Mouse (Mus musculus) stomach, embryonic 15.5 days (tissue): Measurements from ENCODE around the gene Krt10. TPM values are rescaled to one million over a fixed set of nuclear protein-coding genes. Genes with fewer than 3 reads are reported as not detected.

ENCODE experiments used
- ATAC-seq: fragments of 200-750 bp; cut with Nextera tagmentation; 2 replicates; pipeline ENCODE4 v1.8.0; 2017; ENCODE audit warnings: low read depth, moderate number of reproducible peaks, moderate TSS enrichment; ENCODE audit not compliant: insufficient read depth, low FRiP score
- H3K27ac ChIP-seq: fragments of 300-500 bp; sonication (generic); 2 replicates; pipeline ENCODE4 v1.5.1; 2015; ENCODE audit warnings: mild to moderate bottlenecking, inconsistent platforms
- H3K27me3 ChIP-seq: fragments of 300-500 bp; sonication (generic); replicated peaks from 2 replicates; pipeline ENCODE4 v1.6.1; 2015; ENCODE audit warnings: inconsistent platforms
- H3K36me3 ChIP-seq: fragments of 300-500 bp; sonication (generic); 2 replicates; pipeline ENCODE4 v1.6.1; 2015; ENCODE audit warnings: inconsistent platforms
- H3K4me1 ChIP-seq: fragments of 300-500 bp; sonication (generic); 2 replicates; pipeline ENCODE4 v1.6.1; 2015; ENCODE audit warnings: inconsistent platforms
- H3K4me2 ChIP-seq: fragments of 300-500 bp; sonication (generic); 2 replicates; pipeline ENCODE4 v1.6.1; 2015; ENCODE audit warnings: mild to moderate bottlenecking, inconsistent platforms
- H3K4me3 ChIP-seq: fragments of 300-500 bp; sonication (generic); replicated peaks from 2 replicates; pipeline ENCODE4 v1.5.1; 2015; ENCODE audit warnings: inconsistent platforms
- H3K9ac ChIP-seq: fragments of 300-500 bp; sonication (generic); 2 replicates; pipeline ENCODE4 v1.6.1; 2015; ENCODE audit warnings: inconsistent platforms
- H3K9me3 ChIP-seq: fragments of 300-500 bp; sonication (generic); 2 replicates; pipeline ENCODE4 v1.6.1; 2016; ENCODE audit warnings: inconsistent platforms
- WGBS: fragments of 180-500 bp; shearing (Covaris S2); methylation state at CpG from one replicate; pipeline ENCODE4 v1.1.7; 2015; 5-methylcytosine and 5-hydroxymethylcytosine counted together
- polyA plus RNA-seq: library from polyadenylated mRNA; unstranded; fragments of >200 nt; fragmentation: Nextera tagmentation; extraction: Ambion mirVana; gene quantifications from 2 replicates; pipeline ENCODE4 v1.2.1, GENCODE M21; 2015

Gene Krt10
- polyA plus RNA-seq = 22.2 and 24.5 TPM in 2 replicates

DNA sequence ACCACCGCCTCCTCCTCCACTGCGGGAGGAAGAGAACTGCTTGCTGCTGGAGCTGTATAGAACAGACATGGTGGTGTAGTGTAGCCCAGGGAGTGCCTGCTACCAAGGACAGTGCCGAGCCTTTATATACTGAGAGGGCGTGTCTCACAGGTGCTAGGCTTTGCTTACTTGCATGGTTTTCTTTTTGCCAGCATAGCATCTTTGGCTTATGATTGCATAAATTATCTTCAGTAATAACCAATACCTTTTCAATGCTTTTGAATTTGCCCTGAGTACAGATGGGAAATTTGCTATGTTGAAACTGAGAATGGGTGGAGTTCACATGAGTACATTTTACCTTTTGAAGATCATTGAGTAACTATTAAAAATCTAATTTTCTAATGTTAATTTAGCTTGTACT is at the start of gene Krt10:
TSS of gene Krt10 (minus strand) at position 101 of the 400 bp plus-strand sequence.
- no peaks in the 10 kb centered on the region for H3K36me3 ChIP-seq
- 70% methylated on average over 4 of the region's 4 CpGs for WGBS
- no peak within 1 kb of the TSS for H3K4me2 ChIP-seq
- H3K9me3 ChIP-seq = no peaks in the 10 kb centered on the region
- no peak within 1 kb of the TSS for H3K4me3 ChIP-seq
- no peaks in the 10 kb centered on the region for H3K27me3 ChIP-seq
- ATAC-seq = no peak
- H3K27ac ChIP-seq = no peak within 1 kb of the TSS
- H3K9ac ChIP-seq = no peak within 1 kb of the TSS
- H3K4me1 ChIP-seq = no peaks in the 10 kb centered on the region; the same call in 1 of the 2 replicates

DNA sequence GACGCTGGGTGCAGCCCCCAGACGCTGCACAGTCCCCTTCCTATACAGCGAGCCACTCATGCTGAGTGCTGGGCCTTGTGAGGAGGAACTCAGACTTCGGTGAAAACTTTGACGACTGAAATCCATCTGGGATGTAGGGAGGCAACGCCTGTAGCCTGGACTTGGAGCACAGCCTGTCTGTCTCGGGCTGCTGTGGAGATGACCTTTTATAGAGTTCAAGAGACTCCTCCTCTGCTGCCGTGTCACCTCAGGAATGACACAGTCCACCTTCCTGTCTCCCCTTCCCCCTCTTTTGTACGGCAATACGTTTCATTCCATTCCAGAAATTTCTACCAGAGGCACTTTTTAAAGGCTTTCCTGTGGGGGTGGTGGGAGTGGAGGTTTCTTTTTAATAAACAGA is 48.8 kb upstream of the Krt10 start, which contains the start of gene Krt20:
TSS of gene Krt20 (minus strand) at position 179 of the 400 bp plus-strand sequence.
- no peaks in the 10 kb centered on the region; the same call in 1 of the 2 replicates for H3K4me1 ChIP-seq
- H3K9ac ChIP-seq = no peak within 1 kb of the TSS
- 28% methylated on average over 10 of the region's 10 CpGs for WGBS
- no peaks in the 10 kb centered on the region for H3K36me3 ChIP-seq
- no peaks in the 10 kb centered on the region for H3K27me3 ChIP-seq
- no peak within 1 kb of the TSS for H3K27ac ChIP-seq
- H3K9me3 ChIP-seq = no peaks in the 10 kb centered on the region
- no peak within 1 kb of the TSS for H3K4me3 ChIP-seq
- H3K4me2 ChIP-seq = peak within 1 kb of the TSS; percentile 13; the same call in 1 of the 2 replicates
- ATAC-seq = no peak

DNA sequence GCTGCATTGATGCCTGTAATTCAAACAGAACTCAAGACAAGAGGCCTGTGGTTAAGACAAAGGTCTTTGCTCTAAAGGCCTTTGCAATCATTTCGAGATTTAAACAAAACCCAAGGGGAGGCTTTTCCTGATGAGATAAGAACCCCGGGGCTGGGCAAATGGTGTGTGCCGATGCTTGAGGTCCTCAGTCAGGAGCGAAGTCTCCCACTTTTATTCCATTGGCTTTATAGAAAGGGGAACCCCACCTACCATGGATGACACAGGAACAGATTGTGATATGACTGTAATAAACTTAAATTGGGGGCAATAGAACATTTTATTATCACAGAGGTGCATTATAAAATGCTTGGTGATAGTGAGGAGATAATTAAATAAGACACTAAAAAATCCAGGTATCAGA is 47.5 kb upstream of the Krt10 start:
- Histone ChIP-seq H3K4me1 (no peaks in the 10 kb centered on the region; the same call in 1 of the 2 replicates), H3K9me3 (no peaks in the 10 kb centered on the region), H3K4me2 (no peak overlapping the region), H3K27me3 (no peaks in the 10 kb centered on the region), H3K4me3 (no peak overlapping the region), H3K9ac (no peak overlapping the region), H3K36me3 (no peaks in the 10 kb centered on the region), H3K27ac (no peak overlapping the region)
- WGBS = 64% methylated on average over 4 of the region's 4 CpGs
- no peak for ATAC-seq

- Histone ChIP-seq H3K9ac (no peak overlapping the region), H3K36me3 (no peaks in the 10 kb centered on the region), H3K4me2 (no peak overlapping the region), H3K4me1 (no peaks in the 10 kb centered on the region), H3K27me3 (no peaks in the 10 kb centered on the region), H3K4me3 (no peak overlapping the region), H3K9me3 (no peaks in the 10 kb centered on the region), H3K27ac (no peak overlapping the region)
- WGBS = 53% methylated on average over 12 of the region's 12 CpGs
- no peak for ATAC-seq
These were observed 41.5 kb upstream of the Krt10 start for GRCm38 (mm10) chr11:99430670-99431069.

DNA sequence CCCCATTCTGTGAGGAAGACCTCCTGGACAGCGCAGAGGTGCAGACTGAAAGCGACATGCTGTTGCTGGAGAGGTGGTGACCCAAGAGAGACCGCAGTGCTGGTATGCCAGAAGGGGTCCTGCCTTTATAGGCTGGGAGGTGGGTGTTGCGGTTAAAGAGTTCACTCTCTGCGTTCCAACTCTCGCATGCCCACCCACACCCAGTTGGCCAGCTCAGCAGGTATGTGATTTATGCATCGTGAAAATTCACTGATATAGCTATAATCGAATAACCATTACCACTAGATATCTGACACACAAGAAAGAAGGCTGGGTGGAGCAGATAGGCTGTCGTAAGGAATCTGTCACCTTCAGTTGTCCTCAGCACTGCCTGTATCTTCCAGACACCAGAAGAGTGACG is 33.0 kb upstream of the Krt10 start, which contains the start of gene Krt12:
TSS of gene Krt12 (minus strand) at position 101 of the 400 bp plus-strand sequence.
- Histone ChIP-seq H3K4me3 (no peak within 1 kb of the TSS), H3K4me2 (no peak within 1 kb of the TSS), H3K36me3 (no peaks in the 10 kb centered on the region), H3K9me3 (no peaks in the 10 kb centered on the region), H3K9ac (no peak within 1 kb of the TSS), H3K4me1 (no peaks in the 10 kb centered on the region), H3K27me3 (no peaks in the 10 kb centered on the region), H3K27ac (no peak within 1 kb of the TSS)
- no peak for ATAC-seq
- WGBS = 77% methylated on average over 10 of the region's 10 CpGs

DNA sequence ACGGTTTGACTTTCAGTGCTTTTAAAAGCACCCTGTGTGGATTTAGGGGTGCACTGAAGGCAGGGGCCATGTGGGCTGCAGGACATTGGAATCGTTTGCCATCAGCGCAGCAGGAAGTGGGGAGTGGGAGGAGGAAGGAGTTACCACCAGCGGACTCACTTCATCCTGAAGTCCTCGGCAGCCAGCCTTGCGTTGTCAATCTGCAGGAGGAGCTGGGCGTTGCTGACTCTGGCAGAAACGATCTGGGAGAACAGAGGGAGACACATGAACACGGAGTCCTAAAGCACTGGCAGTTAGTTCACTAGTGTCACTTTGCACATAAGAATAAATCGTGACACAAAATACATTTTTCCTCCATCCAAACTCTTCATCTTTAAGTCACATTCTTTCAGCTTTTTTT is 31.4 kb upstream of the Krt10 start:
- Histone ChIP-seq H3K4me2 (no peak overlapping the region), H3K4me1 (no peaks in the 10 kb centered on the region), H3K9me3 (no peaks in the 10 kb centered on the region), H3K9ac (no peak overlapping the region), H3K27me3 (no peaks in the 10 kb centered on the region), H3K4me3 (no peak overlapping the region), H3K27ac (no peak overlapping the region), H3K36me3 (no peaks in the 10 kb centered on the region)
- no peak for ATAC-seq
- 40% methylated on average over 10 of the region's 10 CpGs for WGBS

DNA sequence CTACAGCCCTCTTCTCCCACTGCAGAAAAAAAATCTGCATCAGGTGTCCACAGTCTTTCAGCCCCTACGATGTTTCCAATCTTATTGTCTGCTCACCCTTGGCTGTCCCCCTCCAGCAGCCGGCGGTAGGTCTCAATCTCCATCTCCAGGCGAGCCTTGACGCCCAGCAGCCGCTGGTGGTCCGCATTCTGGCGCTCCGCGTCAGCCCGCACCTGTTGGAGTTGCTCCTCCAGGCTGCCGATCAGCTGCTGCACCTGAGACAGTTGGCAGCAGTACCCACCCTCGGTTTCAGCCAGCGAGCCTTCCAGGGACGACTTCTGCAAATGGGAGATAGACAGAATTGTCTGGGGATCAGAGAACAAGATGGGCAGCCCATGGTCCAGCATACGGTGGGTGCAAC is 28.7 kb upstream of the Krt10 start:
- H3K27me3 ChIP-seq = no peaks in the 10 kb centered on the region
- WGBS = 69% methylated on average over 16 of the region's 16 CpGs
- no peaks in the 10 kb centered on the region for H3K4me1 ChIP-seq
- H3K9ac ChIP-seq = no peak overlapping the region
- no peaks in the 10 kb centered on the region for H3K36me3 ChIP-seq
- H3K27ac ChIP-seq = no peak overlapping the region
- no peak overlapping the region for H3K4me2 ChIP-seq
- H3K4me3 ChIP-seq = no peak overlapping the region
- H3K9me3 ChIP-seq = no peaks in the 10 kb centered on the region
- ATAC-seq = no peak

DNA sequence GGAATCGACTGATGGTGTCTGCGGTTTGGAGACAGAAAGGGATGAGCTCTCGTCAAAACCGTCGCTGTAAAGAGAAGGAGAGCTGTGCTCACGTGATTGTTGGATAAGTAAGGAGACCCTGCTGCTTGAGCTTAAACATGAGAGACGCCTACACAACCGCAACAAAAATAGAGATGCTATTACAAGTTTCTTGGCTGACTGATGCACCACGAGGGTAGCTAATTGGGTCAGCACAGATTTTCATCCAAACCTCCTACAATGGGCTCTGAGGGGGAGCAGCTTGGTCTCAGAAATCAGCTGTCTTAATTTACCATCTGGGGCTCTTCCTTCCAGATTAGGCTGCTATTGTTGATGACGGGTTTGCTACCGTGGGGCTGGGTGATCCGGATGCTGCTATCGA is 27.7 kb upstream of the Krt10 start:
- Histone ChIP-seq H3K4me1 (no peaks in the 10 kb centered on the region), H3K27ac (no peak overlapping the region), H3K9me3 (no peaks in the 10 kb centered on the region), H3K9ac (no peak overlapping the region), H3K36me3 (no peaks in the 10 kb centered on the region), H3K4me2 (no peak overlapping the region), H3K4me3 (no peak overlapping the region), H3K27me3 (no peaks in the 10 kb centered on the region)
- no peak for ATAC-seq
- WGBS = 86% methylated on average over 13 of the region's 13 CpGs

DNA sequence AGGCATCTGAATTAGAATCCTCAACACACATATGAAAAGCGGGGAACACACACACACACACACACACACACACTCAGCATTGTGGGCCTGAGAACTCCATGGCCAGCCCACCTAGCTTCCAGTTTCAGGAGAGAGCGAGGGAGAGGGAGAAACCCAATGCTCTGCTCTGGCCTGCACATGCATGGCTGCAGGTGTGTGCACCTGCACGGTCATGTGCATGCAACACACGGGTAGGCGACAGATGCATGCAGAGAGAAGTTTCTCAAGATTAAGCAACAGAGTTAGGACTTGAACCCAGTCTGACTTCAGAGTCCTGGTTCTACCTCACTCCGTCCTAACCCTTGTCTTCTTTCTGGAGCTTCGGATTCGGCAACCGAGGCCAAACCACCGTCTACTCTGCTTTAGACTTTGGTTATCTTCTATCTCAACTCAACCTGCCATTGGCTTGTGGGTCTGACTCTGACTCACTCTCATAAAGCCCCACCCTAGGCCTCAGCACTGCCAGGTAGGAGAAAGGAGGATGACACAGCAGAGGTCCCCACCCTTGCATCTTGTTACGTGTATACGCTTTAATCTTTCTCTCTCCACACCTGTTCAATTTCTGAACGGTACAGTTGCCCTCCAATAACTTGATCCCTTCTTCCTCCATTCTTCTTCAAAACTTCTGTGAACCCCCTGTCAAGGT is 25.4 kb upstream of the Krt10 start:
- H3K4me3 ChIP-seq = no peak overlapping the region
- no peaks in the 10 kb centered on the region for H3K27me3 ChIP-seq
- H3K36me3 ChIP-seq = no peaks in the 10 kb centered on the region
- H3K4me1 ChIP-seq = no peaks in the 10 kb centered on the region
- ATAC-seq = no peak
- no peak overlapping the region for H3K9ac ChIP-seq
- H3K27ac ChIP-seq = no peak overlapping the region
- H3K4me2 ChIP-seq = no peak overlapping the region
- no peaks in the 10 kb centered on the region for H3K9me3 ChIP-seq
- 85% methylated on average over 13 of the region's 13 CpGs for WGBS

DNA sequence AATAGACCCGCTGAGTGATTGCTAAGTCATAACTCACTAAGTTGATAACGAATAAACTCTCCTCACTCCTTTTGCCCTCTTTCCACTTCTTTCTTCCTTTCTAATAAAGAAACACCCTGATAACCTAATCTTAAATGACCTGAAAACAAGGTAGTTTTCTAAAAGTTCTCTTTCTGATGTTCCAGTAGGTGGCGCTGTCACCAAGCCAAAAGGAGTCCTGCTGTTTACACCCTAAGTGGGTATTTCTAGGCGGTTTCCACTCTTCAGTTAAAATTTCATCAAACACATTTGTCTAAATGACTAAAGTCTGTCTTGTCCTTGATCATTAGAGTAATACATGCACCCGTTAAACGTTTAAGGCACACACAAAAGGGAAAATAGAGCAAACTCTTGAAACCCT is 24.1 kb upstream of the Krt10 start:
- Histone ChIP-seq H3K9ac (no peak overlapping the region), H3K4me1 (no peaks in the 10 kb centered on the region), H3K4me2 (no peak overlapping the region), H3K9me3 (no peaks in the 10 kb centered on the region), H3K27me3 (no peaks in the 10 kb centered on the region), H3K36me3 (no peaks in the 10 kb centered on the region), H3K4me3 (no peak overlapping the region), H3K27ac (no peak overlapping the region)
- no peak for ATAC-seq
- 18% methylated on average over 6 of the region's 6 CpGs for WGBS

GRCm38 (mm10) chr11:99406186-99406585 is 17.0 kb upstream of the Krt10 start:
- Histone ChIP-seq H3K9ac (no peak overlapping the region), H3K4me2 (no peak overlapping the region), H3K36me3 (no peaks in the 10 kb centered on the region), H3K27me3 (no peaks in the 10 kb centered on the region), H3K4me3 (no peak overlapping the region), H3K9me3 (no peaks in the 10 kb centered on the region), H3K4me1 (no peaks in the 10 kb centered on the region), H3K27ac (no peak overlapping the region)
- WGBS = 59% methylated on average over 10 of the region's 10 CpGs
- ATAC-seq = no peak

DNA sequence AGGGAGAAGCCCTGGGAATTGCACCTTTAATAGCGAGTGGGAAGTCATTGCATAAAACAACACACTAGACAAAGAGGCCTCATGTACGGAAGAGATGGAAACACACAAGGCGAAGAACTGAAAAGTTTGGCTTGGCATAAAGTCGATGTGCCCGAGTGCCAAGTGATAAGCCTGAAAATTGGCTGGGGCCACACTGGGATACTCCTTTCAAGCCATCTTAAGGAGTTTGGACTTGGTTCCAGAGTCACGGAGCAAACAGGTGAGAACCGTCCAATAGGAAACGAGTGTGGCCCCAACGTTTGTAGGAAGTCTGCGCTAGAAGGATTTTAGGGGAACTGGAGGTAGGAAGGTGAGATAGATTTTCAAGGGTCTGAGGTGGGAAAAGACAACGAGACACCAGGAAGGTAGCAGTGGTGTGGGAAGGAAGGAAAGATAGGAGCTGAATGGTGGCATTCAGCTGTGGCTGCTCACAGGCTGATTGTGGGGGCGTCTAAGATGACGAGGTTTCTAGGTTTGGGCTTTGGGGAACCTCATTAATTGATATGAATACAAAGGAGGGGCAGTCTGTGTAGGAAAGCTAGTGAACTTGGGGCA is 10.9 kb upstream of the Krt10 start:
- Histone ChIP-seq H3K9me3 (no peaks in the 10 kb centered on the region), H3K27me3 (no peaks in the 10 kb centered on the region), H3K27ac (no peak overlapping the region), H3K4me3 (no peak overlapping the region), H3K36me3 (no peaks in the 10 kb centered on the region), H3K9ac (no peak overlapping the region), H3K4me1 (no peaks in the 10 kb centered on the region), H3K4me2 (no peak overlapping the region)
- no peak for ATAC-seq
- 78% methylated on average over 13 of the region's 13 CpGs for WGBS
